Mouse (Mus musculus): ENCODE data around the gene Zswim4.
A peak's percentile ranks its signal among the peaks of the same experiment; 100 is the strongest.

Gene Zswim4

DNA sequence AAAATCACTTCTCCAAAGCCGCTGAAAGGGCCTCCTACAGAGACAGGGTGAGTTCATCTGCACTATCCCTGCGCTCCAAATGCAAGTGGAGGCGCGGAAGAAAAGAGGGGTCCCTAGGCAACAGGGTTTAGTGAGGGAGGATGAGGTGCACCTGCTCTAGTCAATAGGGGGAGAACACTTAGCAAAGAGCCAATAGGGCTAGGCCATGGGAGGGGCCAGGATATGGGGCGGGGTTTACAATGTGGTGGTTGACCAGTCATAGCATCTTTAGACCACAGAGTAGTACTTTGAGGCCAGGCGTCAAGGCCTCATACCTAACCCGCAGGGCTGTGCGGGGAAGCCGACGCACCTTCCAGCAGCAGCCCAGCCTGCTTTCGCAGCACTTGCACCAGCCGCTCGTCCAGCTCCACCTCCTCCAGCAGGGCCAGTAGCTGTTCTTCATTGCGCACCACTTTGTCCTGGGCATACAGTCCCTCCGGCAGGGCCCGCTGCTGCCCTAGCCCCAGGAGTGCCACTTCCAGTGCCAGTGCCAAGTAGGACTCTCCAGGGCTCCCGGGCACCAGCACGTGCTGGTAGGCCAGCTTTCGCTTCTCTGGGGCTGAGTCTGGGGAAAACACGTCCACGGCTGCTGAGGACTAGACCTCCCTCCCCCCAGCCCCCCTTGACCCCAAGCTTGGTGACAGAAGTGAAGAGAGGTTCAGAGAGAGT lies 13.4 kb downstream of the Zswim4 start:
- peak; percentile 36 for DNase-seq

DNA sequence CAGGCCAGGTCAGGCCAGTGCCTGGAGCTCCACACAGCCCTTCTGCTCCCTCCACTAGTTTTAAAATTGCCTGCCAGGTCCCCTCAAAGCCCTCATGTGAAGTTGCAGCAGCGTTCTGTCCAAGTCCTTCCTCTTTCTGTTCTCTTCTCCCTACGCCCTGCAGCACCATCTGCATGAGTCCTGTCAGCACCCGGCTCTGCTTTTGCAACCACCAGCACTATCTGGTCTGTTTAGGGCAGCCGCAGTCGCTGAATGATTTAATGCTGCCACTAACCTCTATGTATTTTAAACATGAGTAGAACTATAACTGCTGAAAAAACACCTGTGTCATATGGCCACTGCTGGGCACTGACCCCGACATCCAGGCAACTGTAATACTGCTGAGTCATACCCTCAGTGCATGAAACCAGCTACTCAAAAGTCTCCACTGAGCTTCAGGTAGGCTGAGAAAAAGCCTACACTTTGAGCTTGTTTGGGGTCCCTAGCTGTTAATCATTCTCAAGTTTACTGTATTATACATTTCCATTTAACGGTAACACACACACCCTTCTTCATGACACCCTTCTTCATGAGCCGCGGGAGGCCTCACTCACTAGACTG lies 14.2 kb downstream of the Zswim4 start:
- no peak for DNase-seq

DNA sequence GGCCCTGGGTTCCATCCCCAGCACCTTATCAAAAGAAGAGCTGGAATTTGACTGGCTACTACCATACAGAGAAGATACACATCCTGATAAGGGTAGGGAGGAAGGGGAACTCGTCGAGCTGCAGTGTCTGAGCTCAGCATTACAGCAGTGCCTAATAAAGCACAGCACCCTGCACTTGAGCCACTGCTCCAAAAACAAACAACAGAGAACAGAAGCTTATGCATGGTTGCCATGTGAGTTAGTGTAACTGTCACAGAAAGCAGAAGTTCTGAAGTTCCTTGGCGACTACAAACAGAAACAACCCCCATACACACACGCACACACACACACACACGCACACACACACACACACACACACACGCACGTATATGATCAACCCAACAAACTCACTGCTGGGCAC lies 16.8 kb downstream of the Zswim4 start:
- DNase-seq, result no peak

DNA sequence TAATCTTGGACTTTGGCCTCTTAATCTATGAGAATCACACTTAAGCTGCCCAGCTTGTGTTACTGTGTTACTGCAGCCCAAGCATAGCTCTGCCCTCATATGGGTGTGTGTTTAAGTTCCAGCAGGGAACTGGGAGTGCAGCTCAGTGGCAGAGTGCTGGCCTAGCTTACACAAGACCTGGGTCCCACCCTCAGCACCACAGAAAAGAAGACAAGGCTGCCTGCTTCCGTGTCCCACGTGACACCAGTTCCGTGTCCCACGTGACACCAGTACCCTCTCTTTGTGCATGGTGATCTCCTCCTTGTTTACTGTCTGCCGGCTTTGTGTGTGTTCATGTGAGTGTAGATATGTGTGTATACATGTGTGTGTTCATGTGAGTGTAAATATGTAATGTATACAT lies 18.7 kb downstream of the Zswim4 start:
- no peak for DNase-seq

DNA sequence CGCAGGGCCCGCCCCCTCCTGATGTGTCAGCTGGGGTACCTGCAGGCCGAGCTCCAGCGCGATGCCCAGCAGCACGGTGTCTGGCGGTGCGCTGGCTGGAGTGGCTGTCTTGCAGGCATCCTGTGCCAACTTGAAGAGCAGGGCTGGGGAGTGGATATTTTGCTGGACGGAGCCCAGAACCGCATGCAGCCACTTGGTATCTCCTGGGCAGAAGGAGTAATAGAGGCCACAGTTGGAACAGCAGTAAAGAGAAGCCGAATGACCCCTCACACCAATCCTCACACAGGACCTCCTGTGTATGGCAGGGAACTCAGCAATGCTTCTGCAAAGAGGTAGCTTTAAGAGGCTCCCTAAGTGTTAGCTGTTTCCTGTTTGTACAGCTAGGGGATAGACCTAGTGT lies 19.6 kb downstream of the Zswim4 start:
- DNase-seq, result no peak

DNA sequence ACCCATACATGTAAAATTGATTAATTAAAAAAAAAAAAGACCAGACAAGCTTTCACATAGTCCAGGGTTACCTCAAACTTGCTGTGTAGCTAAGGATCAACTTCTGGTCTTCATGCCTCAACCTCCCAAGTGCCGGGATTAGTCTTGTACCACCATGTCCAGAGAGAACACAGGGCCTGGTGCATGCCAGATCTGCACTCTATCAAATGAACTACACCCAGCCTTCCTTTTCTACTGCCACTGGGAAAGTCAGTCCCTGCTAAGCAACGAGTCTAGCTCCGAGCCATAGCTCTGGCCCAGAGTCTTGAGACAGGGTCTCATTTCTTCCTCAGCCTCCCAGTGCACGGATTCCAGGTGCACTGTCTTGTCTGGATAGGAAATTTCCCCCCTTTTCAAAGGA lies 23.6 kb downstream of the Zswim4 start:
- no peak for DNase-seq

DNA sequence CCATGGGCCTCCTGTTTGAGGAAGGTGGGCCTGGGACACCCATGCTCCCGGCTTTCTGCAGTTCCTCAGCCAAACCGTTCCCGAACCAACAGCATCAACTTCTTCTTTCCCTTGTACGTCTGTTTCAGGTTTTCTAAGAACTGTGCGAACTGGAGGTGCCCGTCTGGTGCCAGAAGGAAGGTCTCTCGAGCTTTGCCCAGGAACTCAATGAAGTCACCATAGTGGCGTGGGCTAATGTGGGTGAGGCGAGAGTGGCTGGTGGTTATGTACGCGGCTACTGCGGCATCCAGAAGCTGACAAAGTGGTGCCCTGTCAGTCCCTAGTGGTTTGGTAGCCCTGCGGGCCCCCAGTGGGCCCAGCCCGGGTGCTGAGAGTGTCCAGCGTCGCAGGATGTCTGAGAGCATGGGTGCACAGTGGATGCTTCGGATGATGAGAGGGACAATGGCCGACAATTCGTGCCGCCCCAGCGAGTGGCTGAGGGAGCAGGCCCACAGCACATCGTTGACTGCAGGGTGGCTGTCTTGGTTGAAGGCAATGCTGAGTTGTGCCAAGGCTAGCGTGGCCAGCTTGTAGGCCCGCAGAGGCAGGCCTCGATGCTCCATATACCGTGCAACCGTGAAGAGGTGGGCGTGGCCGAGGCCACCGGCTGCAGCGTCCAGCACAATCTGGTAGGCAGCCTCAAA lies 24.8 kb downstream of the Zswim4 start:
- no peak for DNase-seq

DNA sequence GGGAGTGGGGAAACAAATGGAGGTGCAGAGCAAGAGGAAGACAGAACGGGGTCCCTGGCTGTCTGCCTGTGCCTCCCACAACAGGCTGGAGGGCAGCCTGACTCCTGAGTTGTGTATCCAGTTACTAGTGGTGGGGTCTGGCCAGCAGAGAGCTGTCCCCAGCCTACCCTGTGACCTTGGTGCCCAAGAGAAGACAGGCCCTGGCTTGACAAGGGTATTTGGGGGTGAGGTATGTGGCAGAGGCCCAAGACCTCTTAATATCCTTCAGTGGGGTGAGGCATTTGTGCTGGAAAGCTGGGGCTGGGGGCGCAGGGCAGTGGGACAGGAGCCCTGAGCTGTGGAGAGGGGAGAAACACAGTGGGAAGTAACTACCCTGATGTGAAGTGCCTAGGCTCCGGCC lies 25.7 kb downstream of the Zswim4 start:
- DNase-seq, result no peak

DNA sequence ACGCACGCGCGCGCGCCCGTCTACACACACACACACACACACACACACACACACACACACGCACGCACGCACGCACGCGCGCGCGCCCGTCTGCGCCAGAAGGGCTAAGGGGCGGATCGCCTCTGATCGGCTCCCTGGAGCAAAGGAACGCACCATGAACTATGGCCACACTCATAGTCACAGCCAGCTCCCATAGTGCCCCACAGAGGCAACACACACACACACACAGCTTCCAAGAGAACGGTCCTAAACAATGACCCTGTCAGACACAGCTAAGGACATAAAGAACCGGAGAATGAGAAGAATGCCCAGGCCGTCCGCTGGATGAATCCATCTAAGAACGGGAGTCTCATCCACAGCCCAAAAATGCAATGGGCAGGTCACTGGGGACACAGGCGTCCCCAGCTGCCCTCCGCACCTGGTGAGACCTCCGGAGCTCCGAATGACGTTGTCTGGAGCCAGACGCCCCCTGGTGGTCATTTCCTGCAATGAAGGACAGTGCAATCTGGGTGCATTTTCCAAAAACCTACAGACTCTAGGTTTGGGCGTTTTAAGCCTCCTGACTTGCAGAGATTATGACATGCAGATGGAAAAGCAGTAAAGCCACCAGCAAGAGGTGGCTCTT lies 26.6 kb downstream of the Zswim4 start:
- DNase-seq, result peak; percentile 88

DNA sequence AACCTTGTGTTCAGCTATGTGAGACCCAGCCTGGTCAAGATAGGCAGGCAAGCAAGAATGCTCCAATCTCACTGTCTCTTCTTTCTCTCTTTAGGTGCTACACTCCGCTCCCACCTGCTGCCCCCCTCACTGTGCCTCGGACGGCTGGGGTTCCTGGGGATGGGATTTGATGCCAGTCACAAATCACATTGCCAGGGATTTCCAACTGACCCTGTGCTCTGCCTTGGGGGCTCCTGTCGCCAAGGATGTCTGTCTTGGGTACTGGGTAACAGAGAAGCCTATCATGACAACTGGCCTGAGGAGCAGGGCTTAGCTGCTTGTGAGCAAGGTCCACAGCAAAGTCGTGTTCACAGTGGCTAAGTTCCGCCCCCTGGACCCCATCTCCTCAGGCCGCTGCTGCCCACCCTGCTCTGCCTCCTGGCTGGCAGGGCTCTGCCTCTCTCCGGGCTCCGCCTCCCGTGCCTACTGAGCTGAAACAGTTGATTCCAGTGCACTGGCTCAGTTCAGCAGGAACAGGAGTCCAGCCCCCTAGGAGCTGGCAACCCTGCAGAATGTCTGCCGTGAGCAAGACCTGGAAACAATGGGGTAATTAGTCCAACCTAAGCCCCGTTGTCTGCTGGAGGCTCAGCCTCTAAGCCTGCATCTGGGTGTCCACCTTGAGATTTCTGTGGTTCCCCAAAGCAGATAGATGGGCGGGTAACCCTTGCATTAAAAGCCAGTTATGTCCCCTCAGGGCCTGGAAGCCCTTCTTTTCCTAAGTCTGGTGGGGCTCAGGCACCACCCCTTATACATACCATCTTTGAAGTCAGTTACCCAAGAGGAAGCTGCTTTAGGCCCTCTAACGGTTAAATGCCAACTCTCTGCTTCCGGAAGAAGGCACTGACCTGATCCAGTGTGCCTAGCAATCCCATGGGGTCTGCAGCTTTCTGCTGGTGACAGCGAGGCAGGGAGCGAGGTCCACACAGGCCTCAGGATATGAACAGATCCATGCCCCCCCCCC lies 28.2 kb downstream of the Zswim4 start:
- DNase-seq, result no peak

DNA sequence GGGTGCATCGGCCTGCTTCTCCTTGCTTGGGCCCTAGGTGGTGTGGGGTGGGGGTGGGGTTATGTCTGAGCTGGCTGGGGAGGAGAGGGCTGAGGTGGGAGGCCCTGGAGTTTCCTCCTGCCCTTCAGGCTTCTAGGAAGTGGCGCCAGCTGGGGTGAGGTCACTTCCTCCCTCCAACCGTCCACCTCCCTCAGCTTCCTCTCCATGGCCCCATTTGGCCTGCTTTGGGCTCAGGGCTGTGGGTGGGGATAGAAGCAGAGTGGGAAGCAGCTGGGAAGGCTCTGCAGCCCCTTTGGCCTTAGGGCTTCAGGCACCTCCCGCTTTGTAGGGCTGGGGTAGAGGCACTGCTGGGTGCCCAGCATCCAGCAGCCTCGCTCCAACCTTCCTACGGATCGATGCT lies 29.0 kb downstream of the Zswim4 start:
- DNase-seq, result peak; percentile 87

DNA sequence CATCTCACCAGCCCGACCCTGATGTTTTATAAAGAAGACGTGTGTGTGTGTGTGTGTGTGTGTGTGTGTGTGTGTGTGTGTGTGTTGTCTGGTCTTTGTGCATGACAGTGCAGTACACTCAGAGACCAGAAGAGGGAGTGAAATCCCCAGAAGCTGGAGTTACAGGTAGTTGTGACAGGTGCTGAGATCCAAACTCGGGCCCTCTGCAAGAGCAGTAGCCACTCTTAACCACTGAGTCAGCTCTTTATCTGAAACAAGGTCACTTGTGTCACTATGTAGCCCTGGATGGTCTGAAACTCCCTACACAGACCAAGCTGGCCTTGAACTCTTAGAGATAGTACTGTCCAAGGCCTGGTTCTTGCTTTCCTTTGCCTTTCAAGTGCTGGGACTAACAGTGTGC lies 30.2 kb downstream of the Zswim4 start:
- DNase-seq, result no peak

DNA sequence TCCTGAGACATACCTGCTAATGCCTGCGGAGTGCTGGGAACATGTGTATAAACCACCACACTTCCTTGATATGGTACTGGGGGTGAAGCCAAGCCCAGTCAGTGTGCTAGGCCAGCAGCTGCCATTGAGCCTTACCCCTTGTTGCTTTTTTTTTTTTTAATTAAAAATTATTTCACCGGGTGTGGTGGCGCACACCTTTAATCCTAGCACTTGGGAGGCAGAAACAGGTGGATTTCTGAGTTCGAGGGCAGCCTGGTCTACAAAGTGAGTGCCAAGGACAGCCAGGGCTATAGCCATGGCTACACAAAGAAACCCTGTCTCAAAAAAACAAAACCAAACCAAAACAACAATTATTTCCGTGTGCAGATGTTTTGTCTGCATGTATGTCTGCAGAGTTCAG lies 31.8 kb downstream of the Zswim4 start:
- no peak for DNase-seq

DNA sequence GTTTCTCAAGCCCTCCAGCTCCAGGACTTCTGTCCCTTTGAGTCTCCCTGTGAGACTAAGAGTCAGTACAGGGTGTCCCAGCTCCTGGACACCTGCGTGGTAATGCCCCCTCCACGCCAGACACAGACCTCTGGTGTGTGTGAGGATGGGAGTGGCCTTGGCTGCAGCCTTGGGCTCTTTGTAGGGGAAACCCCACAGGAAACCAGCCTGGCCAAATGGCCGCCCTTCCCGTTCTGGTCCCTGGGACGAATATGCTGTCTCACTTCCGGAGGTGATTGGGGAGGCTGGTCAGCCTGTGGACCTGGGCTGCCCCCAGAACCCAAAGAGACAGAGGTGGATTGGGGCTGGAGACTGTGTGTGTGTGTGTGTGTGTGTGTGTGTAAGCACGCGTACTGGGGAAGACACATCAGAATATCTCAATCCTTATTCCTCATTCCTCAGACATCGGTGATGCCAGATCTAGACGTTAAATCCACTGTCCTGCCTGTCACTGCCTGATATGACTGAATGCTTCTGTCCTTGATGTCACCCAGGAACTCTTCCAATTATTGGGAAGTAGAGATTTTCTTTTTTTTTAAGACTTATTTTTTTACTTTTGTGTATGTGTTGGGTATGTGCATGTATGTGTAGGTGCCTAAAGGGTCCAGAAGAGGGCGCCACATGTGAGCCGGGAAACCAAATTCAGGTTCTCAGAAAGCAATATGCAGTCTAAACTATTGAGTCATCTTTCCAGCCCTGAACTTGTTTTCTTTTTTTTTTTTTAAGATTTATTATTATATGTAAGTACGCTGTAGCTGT lies 32.7 kb downstream of the Zswim4 start:
- DNase-seq, result peak; percentile 90

DNA sequence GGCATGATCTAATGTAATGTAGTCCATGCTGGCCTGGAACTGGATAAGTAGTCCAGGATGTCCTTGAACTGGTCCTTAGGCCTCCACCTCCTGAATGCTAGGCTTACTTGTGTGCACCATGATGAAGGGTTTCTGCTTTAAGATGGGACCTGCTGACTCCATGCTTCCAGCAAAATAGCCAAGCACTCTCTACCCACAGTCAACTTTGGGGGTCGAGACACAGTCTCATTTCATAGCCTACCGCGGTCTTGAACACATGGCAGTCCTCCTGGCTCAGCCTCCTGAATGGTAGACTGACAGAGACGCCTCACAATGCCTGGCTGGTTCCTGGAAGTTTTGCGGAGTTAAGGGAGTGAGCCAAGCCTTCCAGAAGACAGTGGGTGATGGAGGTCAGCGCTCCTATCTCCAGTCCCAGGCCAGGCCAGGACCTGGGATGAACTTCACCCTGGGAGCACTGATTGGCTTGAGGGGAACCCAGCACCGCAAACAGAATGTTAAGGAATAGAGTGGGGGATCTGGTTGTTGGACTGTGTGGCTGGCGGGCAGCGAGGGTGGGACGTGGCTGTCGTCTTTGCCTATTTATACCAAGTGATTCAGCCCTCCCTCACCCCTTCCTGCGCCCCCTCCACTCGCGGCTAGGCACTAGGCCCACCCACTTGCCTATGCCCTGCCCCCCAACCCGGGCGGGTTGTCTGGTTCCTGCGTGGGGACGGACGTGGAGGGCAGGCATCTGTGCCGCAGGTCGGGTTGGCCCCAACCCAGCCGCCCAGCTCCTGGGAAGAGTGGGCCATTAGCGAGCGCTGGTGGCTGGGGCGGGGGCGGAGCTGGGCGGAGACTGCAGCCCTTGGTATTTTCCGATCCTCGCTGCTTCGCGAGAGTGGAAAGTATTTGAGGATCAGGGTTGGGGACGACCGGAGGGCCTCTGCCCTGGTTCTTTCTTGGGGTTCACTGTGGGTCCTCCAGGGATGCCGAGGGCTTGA lies 33.6 kb downstream of the Zswim4 start:
- peak; percentile 95 for DNase-seq

DNA sequence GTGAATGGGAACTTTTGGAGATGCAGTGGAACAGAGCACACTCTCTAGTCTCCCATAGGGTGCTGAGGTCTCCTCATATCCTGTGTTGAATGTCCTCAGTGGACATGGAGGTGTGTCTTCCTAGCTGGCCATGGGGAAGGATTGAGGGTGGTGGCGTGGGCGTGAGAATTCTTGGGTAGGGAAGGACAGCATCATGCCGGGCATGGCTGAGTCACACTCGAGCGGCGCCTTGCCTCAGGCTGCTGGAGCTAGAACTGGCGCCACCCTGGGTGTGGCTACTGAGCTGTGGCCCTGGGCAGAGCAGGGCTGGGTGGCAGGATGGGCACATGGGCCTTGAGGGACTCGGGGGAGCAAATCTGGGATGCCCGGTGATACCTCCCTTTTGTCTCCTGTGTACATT lies 34.4 kb downstream of the Zswim4 start:
- peak; percentile 80 for DNase-seq

DNA sequence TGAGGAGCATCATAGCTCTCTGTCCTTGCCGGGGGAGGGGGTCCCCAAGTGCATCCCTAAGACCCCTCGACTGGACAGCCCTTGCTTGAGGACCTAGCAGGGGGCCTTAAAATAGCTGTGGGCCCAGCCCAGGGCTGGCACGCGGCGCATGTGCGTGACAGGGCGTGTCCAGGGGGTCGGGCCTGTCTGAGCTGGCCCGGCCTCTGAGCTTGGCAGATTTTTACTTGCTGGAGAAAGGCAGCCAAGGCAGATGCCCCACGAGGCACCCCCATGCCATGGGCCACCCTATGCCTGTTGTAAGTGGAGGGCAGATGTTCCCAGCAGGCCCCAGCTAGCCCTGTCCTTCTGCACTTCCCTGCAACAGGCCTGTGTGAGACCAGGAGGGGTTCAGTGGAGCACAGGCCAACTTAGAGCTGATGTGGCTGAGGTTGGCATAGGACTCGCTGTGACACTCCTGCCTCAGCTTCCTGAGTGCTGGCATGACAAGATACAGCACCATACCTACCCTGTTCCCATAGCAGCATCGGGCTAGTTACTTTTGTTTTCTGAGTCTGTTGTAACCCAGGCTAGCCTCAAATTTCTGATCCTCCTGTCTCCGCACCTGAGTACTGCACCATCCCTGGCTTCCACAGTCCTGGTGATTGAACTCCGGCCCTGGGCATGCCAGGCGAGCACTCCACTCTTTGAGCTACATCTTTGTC lies 35.2 kb downstream of the Zswim4 start:
- DNase-seq, result peak; percentile 89

DNA sequence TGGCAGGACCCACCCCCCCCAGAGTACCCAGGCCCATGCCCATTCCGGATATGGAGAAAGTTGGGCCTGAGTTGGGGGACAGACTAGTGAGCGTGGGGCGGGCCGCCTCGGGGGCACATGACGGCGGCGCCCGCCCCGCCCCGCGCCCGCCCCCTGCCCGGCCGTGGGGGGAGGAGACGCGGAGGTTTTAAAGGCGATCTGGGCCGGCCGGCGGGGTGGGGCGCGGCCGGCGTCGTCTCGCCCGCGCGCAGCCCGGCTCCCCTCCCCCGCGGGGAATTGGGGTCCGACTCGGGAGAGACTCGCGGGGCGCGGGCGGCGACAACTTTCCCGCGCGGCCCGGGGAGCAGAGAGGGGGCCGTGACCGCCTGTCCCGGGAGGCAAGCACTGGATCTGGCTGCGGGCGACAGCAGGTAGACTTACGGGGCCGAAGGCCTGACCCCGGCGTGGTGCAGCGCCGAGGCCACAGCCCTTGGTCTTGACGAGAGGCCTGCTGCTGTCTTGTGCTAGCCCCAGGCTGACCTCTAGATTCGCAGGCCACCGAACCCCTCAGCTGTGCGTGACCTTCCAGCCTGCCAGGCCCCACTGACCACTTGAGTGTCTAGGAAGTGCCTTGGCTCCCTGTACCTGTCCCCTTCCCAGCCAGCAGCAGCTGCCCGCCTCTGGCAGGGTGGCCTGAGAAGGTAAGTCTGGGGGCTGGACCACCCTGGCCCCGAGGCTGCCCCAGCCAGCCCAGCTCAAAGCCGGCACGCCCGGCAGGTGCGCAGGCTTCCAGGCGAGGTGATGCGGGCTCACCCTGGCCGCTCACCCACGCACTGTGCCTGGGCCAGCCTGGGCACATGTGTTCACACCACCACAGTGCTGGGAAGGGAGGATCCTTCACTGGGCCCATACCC lies 36.0 kb downstream of the Zswim4 start:
- DNase-seq, result peak; percentile 91

DNA sequence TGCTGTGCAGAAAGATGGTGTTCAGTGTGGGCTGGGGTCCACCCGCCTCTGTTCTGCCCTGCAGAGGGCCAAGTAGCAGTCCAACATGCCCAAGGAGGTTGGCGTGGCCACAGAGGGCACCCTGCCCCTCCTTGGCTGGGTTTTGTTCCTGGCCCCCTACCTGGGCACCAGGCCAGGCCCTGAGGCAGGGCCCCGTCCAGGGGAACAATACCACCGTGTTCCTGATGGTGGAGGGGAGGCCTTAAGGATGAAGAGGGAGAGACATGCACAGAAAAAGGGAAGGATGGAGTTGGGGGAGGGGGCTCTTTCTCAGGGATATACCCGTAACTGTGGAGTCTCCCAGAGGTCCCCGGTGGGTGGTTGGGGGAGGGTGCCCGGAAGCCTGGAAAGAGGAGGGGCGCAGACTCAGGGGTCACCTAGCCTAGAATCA lies 36.7 kb downstream of the Zswim4 start:
- DNase-seq, result peak; percentile 49

Measured in lung, postnatal 10 days (tissue).